Mouse (Mus musculus) erythroblast, embryonic 14.5 days (primary cell): Measurements from ENCODE around the gene Trim15. TPM values are rescaled to one million over a fixed set of nuclear protein-coding genes. Genes with fewer than 3 reads are reported as not detected.

Experiments
- H3K27me3 ChIP-seq: 2 replicates; pipeline ENCODE4 v1.6.1; 2012; ENCODE audit warnings: inconsistent platforms; ENCODE audit not compliant: control insufficient read depth
- H3K36me3 ChIP-seq: 2 replicates; pipeline ENCODE4 v1.6.1; 2012; ENCODE audit warnings: mild to moderate bottlenecking, inconsistent platforms; ENCODE audit not compliant: control insufficient read depth
- H3K4me1 ChIP-seq: 2 replicates; pipeline ENCODE4 v1.6.1; 2012; ENCODE audit warnings: inconsistent platforms; ENCODE audit not compliant: control insufficient read depth
- H3K4me3 ChIP-seq: replicated peaks from 2 replicates; pipeline ENCODE3; 2012; ENCODE audit warnings: moderate library complexity, mild to moderate bottlenecking, inconsistent platforms
- H3K9me3 ChIP-seq: 2 replicates; pipeline ENCODE4 v1.6.1; 2012; ENCODE audit warnings: low read length, inconsistent platforms, mixed read lengths; ENCODE audit not compliant: control insufficient read depth
- GATA1 ChIP-seq: IDR thresholded peaks from 2 replicates; pipeline ENCODE4 v1.6.1; 2012; ENCODE audit warnings: low read length, inconsistent platforms, mixed read lengths
- TAL1 ChIP-seq: IDR thresholded peaks from 3 replicates; pipeline ENCODE4 v1.6.1; 2012; ENCODE audit warnings: low read length, inconsistent platforms, mixed read lengths
- polyA plus RNA-seq: library from polyadenylated mRNA; stranded (reverse); fragments of >175 nt; gene quantifications from 2 replicates; pipeline ENCODE4 v1.2.3, GENCODE M21; 2012

The Trim15 gene
- polyA plus RNA-seq, 1 experiment: 0.08 TPM

GRCm38 (mm10) chr17:36851627-36852026 is 15.4 kb downstream of the Trim15 start:
- H3K9me3 ChIP-seq: no peaks in the 10 kb centered on the region
- no peak for TF ChIP-seq TAL1
- TF ChIP-seq GATA1: no peak
- H3K36me3 ChIP-seq: peaks cover 47% of the 10 kb centered on the region
- no peaks in the 10 kb centered on the region for H3K27me3 ChIP-seq
- no peak overlapping the region for H3K4me3 ChIP-seq
- H3K4me1 ChIP-seq: peaks cover 20% of the 10 kb centered on the region

- H3K27me3 ChIP-seq: no peaks in the 10 kb centered on the region
- peaks cover 23% of the 10 kb centered on the region for H3K4me1 ChIP-seq
- TF ChIP-seq GATA1 (no peak), TAL1 (no peak)
- peaks cover 45% of the 10 kb centered on the region for H3K36me3 ChIP-seq
- H3K9me3 ChIP-seq: no peaks in the 10 kb centered on the region
- H3K4me3 ChIP-seq: no peak overlapping the region
Observed at GRCm38 (mm10) chr17:36851200-36851599, 15.8 kb downstream of the Trim15 start.

GRCm38 (mm10) chr17:36849992-36850391 is 17.0 kb downstream of the Trim15 start:
- Histone ChIP-seq H3K36me3 (peaks cover 39% of the 10 kb centered on the region), H3K4me3 (no peak overlapping the region), H3K27me3 (no peaks in the 10 kb centered on the region), H3K9me3 (no peaks in the 10 kb centered on the region), H3K4me1 (peaks cover 33% of the 10 kb centered on the region)
- TF ChIP-seq TAL1: no peak
- TF ChIP-seq GATA1: no peak

GRCm38 (mm10) chr17:36848911-36849310 is 18.1 kb downstream of the Trim15 start:
- H3K4me1 ChIP-seq: peaks cover 44% of the 10 kb centered on the region
- TF ChIP-seq TAL1: no peak
- TF ChIP-seq GATA1: no peak
- H3K27me3 ChIP-seq: no peaks in the 10 kb centered on the region
- H3K4me3 ChIP-seq: no peak overlapping the region
- no peaks in the 10 kb centered on the region for H3K9me3 ChIP-seq
- peaks cover 35% of the 10 kb centered on the region for H3K36me3 ChIP-seq

GRCm38 (mm10) chr17:36844725-36845124 is 22.3 kb downstream of the Trim15 start:
- no peak overlapping the region for H3K4me3 ChIP-seq
- no peaks in the 10 kb centered on the region for H3K27me3 ChIP-seq
- no peaks in the 10 kb centered on the region for H3K9me3 ChIP-seq
- peaks cover 5% of the 10 kb centered on the region for H3K36me3 ChIP-seq
- peaks cover 38% of the 10 kb centered on the region for H3K4me1 ChIP-seq
- TF ChIP-seq TAL1 (no peak), GATA1 (no peak)

- Histone ChIP-seq H3K4me3 (peak overlapping the region; percentile 7), H3K4me1 (peaks cover 38% of the 10 kb centered on the region), H3K36me3 (peaks cover 5% of the 10 kb centered on the region), H3K27me3 (no peaks in the 10 kb centered on the region), H3K9me3 (no peaks in the 10 kb centered on the region)
- no peak for TF ChIP-seq TAL1
- TF ChIP-seq GATA1: no peak
Observed at GRCm38 (mm10) chr17:36844286-36844719, 22.7 kb downstream of the Trim15 start.

GRCm38 (mm10) chr17:36843696-36844095 is 23.3 kb downstream of the Trim15 start:
- H3K9me3 ChIP-seq: no peaks in the 10 kb centered on the region
- peaks cover 41% of the 10 kb centered on the region for H3K4me1 ChIP-seq
- peaks cover 5% of the 10 kb centered on the region for H3K36me3 ChIP-seq
- no peaks in the 10 kb centered on the region for H3K27me3 ChIP-seq
- H3K4me3 ChIP-seq: no peak overlapping the region
- TF ChIP-seq TAL1 (no peak), GATA1 (no peak)

GRCm38 (mm10) chr17:36840961-36841445 is 26.0 kb downstream of the Trim15 start:
- H3K27me3 ChIP-seq: no peaks in the 10 kb centered on the region
- H3K36me3 ChIP-seq: peaks cover 2% of the 10 kb centered on the region
- TF ChIP-seq TAL1 (no peak), GATA1 (no peak)
- no peak overlapping the region for H3K4me3 ChIP-seq
- H3K4me1 ChIP-seq: peaks cover 59% of the 10 kb centered on the region
- no peaks in the 10 kb centered on the region for H3K9me3 ChIP-seq

GRCm38 (mm10) chr17:36839931-36840330 is 27.1 kb downstream of the Trim15 start:
- TF ChIP-seq TAL1 (no peak), GATA1 (no peak)
- H3K27me3 ChIP-seq: no peaks in the 10 kb centered on the region; the same call in 1 of the 2 replicates
- peaks cover 2% of the 10 kb centered on the region for H3K36me3 ChIP-seq
- H3K9me3 ChIP-seq: no peaks in the 10 kb centered on the region
- H3K4me3 ChIP-seq: no peak overlapping the region
- peaks cover 55% of the 10 kb centered on the region for H3K4me1 ChIP-seq

- no peak for TF ChIP-seq GATA1
- TF ChIP-seq TAL1: no peak
- no peak overlapping the region for H3K4me3 ChIP-seq
- peaks cover 2% of the 10 kb centered on the region for H3K27me3 ChIP-seq
- H3K36me3 ChIP-seq: peaks cover 2% of the 10 kb centered on the region
- no peaks in the 10 kb centered on the region for H3K9me3 ChIP-seq
- H3K4me1 ChIP-seq: peaks cover 46% of the 10 kb centered on the region
Observed at GRCm38 (mm10) chr17:36839001-36839400, 28.0 kb downstream of the Trim15 start.
